Mouse (Mus musculus): ENCODE measurements at regions not wholly inside any gene's neighbourhood (a gene's known extent, or its start where the extent isn't known, plus 50 kb on each side); places are given as distances from the start of the nearest gene placed in this dataset.

DNA sequence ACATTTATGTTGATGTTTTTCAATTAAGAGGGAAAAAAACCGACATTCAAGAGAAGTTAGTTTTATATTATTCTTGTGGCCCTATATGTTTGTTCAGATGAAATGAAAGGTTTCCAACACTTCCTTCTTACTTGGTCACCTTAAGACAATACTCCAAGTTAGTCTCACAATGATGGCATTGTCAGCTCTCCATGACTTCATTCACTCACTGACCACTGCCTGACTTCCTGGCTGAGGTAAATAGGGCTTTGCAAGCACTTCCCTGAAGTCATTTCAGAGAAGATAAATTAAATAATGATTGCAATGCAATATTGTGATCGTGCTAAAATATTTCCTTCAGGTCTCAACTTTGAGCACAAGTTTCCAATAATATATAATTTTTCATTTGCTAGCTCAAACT lies 197.9 kb upstream of the Cep162 start:
- DNase-seq (ENCODE audit: low read depth, low spot score): no peak

DNA sequence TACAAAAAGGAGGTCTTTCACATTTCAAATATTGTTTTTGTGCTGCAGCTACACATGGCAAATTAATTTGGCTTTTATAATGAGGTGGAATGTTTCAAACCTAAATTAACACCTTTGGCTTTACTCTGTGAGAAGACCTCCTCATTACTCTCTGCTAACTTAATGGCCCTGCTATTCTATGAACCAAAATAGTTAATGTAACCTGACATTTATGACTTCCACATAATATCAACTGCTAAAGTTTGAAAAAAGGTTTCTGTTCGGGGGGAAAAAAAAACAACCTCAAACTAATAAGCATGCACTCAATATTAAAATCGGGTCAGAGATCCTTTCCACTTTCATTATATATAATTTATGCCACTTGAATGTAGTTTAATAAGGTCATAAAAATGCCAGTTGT lies 197.2 kb upstream of the Cep162 start:
- no peak for DNase-seq (ENCODE audit: low read depth, low spot score)

GRCm38 (mm10) chr9:87443467-87444235 lies 188.3 kb upstream of the Cep162 start:
- no peak for DNase-seq (ENCODE audit: low read depth, low spot score)

DNA sequence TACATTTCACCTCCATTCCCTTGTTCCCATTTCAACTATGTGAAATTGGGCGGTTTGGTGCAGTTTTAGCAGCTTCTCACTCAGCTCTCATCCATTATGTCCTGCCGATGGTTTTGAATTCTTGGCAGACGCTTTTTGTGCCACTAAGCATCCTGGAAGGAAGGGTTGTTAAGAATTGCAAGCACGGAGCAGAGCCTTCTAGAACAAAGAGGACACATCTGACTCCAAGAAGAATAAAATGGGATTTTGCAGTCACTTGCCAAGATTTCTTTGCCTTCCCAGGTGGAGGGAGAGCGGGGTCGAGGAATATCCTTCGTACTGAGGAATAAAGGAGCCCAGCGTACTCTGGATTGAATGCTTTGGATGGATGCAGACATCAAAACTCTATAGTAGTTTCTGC lies 176.7 kb upstream of the Cep162 start:
- DNase-seq (ENCODE audit: low read depth, low spot score): no peak

DNA sequence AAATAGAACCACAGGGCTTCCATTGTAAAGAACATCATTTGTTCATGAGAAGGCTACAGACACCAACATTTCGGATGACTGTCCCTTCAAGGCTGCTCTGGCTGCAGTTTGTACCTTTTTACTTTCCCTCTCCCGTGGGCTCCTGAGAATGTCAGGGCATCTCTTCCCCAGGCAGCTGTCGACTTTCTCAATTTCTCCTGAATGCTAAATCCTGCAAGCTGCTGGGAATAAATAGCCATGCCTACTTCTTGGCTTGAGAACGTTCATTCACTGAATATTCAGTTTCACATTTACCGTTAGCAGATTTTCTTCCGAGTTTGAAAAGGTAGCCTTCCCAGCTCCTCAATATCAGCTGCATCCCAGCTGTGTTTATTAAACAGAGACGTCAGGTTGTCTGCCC lies 176.2 kb upstream of the Cep162 start:
- DNase-seq (ENCODE audit: low read depth, low spot score): no peak

DNA sequence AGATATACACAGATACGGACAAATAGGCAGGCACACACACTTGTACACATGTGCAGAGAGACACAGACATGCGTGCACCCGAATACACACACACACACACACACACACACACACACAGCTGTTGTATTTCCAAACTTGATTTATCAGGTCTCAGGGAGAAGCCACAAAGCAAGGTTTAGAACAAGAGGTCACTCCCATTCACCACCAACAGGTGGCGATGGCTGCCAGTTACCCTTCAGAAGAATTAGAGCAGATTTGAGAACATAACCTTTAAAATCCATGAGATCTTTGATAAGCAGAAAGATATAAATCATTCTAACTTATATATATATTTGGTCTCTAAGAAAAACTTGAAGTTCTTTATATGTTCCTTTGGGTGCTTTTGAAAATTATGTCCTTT lies 169.9 kb upstream of the Cep162 start:
- no peak for DNase-seq (ENCODE audit: low read depth, low spot score)

- no peak for DNase-seq (ENCODE audit: low read depth, low spot score)
Observed at GRCm38 (mm10) chr9:87421175-87421574, 165.8 kb upstream of the Cep162 start.

GRCm38 (mm10) chr9:87419376-87419775 lies 164.0 kb upstream of the Cep162 start:
- DNase-seq (ENCODE audit: low read depth, low spot score): no peak

DNA sequence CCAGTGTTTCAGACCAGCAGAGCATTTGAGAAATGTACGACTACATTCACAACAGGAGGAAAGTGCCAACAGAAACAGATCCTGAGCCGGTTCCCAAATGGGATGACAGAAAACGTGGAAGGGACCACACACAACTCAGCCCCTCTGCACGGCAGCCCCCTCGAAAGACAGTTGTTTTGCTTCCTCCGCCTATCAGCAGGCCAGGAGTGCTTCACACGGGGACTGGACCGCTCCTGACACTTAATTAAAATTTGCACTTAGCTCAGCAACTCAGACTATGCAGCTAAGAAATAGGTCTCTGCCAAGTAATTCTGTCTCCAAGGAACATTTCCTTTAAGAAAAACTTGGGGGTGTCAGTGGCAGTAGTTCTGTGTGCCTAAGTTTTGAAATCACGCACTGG lies 157.6 kb upstream of the Cep162 start:
- DNase-seq (ENCODE audit: low read depth, low spot score): no peak

DNA sequence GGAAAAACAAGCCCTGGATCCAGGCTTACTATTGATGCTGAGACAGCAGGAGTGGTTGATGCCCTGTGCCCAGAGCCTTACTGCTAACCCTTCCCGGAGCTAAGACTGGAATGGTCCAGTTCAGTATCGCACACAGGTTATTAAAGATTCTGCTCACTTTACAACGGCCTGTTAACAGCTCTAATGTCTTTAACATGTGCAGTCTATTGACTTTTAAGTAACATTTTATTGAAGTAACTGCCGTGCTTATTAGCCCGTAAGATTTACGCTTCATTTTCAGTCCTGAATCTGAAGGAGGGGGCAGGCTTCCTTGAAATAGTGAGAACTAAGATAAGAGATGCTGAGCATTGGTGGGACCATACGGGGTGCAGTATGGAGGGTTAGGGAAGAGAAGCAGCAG lies 155.7 kb upstream of the Cep162 start:
- DNase-seq (ENCODE audit: low read depth, low spot score): no peak

DNA sequence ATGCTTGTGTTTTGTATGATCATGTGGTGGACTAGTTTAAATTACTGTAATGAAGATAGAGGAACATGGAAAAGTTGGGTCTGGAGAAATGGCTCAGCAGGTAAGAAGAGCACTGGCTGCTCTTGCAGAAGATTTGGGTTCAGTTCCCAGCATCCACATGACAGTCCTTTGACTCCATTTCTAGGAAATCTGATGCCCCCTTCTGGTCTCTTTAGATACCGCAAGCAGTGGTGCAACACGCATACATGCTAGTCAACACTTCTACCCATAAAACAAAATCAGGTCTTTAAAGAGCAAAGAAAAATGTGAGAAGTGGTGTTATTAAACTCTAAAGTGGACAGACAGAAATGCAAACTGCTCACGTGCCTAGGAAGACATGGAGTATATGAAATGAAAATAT lies 154.4 kb upstream of the Cep162 start:
- no peak for DNase-seq (ENCODE audit: low read depth, low spot score)

GRCm38 (mm10) chr9:87408805-87409204 lies 153.5 kb upstream of the Cep162 start:
- no peak for DNase-seq (ENCODE audit: low read depth, low spot score)

DNA sequence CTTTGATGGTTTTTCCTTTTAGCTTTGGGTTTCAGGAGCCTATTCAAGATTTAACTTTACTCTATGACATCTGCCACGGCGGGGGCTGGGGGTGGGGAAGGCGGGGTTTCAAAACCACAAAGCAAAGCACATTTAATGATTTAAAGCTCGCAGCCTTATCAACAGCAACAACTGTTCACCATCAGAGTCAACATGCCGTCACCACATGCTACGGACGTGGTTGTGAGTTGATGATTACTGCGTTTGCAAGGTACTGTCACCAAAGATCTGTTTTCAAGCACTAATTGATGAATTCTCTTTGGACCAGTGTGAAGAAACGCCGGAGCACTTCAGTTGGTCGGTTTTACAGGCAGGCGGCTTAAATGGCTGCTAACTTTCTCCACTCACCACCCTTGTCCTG lies 151.1 kb upstream of the Cep162 start:
- no peak for DNase-seq (ENCODE audit: low read depth, low spot score)

DNA sequence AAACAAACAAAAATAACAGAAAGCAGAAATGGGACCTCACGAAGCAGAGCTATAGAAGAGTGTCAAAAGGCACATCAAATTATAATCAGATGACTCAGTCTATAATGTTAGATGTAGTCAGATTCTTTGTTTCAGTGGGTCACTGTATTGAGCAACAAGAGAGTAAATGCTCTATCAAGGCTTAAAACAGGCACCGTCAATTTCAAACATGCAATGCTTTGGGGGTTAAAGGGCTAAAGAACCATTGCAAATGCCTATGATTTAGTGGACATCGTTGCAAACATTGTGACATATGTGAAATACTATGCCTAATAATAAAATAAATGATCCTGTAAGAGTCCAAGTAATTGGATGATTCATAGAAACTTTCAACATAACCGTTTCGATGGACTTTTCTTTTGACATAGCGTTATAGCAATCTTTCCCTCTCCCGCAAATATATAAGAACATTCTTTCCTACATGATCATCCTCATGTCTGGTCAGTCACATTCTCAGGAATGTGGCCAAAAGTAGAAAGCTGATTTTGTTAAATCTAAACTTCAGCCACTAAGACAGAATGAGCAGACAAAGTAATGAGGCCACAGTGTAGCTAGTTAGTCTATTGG lies 149.9 kb upstream of the Cep162 start:
- no peak for DNase-seq (ENCODE audit: low read depth, low spot score)

GRCm38 (mm10) chr9:87402010-87402409 lies 146.7 kb upstream of the Cep162 start:
- no peak for DNase-seq (ENCODE audit: low read depth, low spot score)

DNA sequence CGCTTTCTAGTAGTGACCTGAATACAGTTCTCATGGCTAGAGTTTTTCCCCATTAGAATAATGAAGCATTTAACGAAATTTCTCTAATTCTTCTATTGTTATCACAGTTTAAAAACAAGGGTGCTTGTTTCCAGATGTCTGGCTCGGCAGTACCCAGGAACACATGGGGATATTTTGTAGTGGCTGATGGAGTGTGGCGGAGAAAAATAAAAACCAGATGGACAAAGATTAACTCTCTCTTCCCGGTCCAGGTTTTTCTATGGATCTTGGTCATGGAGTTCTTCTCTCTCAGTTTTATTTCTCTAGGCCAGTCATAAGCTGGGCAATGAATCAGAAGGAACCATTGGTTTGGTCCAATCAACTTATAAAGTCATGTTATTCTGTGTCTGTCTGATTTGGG lies 132.2 kb upstream of the Cep162 start:
- no peak for DNase-seq (ENCODE audit: low read depth, low spot score)

GRCm38 (mm10) chr9:87383513-87383912 lies 128.2 kb upstream of the Cep162 start:
- no peak for DNase-seq (ENCODE audit: low read depth, low spot score)

GRCm38 (mm10) chr9:87377921-87378320 lies 122.6 kb upstream of the Cep162 start:
- DNase-seq (ENCODE audit: low read depth, low spot score): no peak

GRCm38 (mm10) chr9:87376731-87377310 lies 121.5 kb upstream of the Cep162 start:
- DNase-seq (ENCODE audit: low read depth, low spot score): no peak

DNA sequence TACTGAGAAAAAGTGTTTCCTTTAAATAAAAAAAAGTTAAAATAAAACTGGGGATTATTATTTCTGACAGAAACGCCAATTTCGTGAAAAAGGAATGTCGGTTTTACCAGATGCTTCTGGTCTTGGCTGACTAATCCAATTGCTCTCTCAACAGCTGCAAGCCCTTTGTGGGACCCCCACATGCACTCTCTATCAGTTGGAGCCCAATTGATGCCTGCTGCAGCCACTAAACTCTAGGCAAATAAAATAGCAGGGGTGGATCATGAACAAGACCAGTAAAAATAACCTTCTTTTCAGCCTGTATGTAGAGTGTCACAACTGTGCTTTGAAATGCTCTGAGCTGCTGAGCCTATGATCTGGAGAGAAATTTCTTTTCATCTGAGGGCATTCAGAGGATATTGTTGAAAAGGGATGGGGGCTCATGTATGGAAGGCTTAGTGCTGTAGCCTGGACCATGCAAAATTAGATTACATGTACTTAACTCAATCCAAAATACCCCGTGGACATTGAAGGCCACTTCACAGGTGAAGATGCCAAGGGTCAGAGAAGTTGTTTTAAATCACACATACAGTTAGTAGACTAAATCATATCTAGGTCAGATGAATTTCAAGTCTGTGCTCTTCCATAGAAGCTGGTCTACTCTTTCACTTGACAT lies 117.0 kb upstream of the Cep162 start:
- DNase-seq (ENCODE audit: low read depth, low spot score): no peak

GRCm38 (mm10) chr9:87369059-87369458 lies 113.7 kb upstream of the Cep162 start:
- no peak for DNase-seq (ENCODE audit: low read depth, low spot score)

DNA sequence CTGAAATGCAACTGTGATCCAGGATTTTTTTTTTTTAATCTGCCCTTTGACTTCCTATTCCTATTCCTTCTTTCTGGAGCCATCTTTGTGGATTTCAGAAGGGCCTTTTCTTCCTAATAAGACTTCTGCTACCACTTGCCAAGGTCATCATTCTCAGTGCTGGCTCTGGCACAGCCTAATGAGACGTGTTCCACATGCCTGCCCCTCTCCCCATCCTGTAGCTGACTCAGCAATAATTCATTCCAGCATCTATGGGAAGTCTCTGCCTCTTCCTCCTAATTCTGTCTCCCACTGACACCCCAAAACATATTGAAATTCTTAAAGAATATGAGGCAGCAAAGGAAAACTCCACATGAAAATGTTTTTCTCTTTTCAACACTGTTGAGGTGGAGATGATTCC lies 91.7 kb upstream of the Cep162 start:
- no peak for DNase-seq (ENCODE audit: low read depth, low spot score)
